Mouse (Mus musculus) brain, embryonic 14.5 days (tissue): ENCODE measurements around the gene Atp6v1d.

Experiments used
- CTCF ChIP-seq: fragments of 200-500 bp; IDR thresholded peaks from 2 replicates; pipeline ENCODE4 v1.5.1; 2012; ENCODE audit warnings: inconsistent platforms, mild to moderate bottlenecking, moderate library complexity, borderline replicate concordance; ENCODE audit not compliant: insufficient read depth, insufficient read length; ENCODE audit errors: extremely low read depth
- POLR2A ChIP-seq: fragments of 200-500 bp; IDR thresholded peaks from 2 replicates; pipeline ENCODE4 v1.6.1; 2012; ENCODE audit warnings: mild to moderate bottlenecking, inconsistent platforms, borderline replicate concordance; ENCODE audit not compliant: poor library complexity, insufficient read depth, insufficient read length, severe bottlenecking; ENCODE audit errors: extremely low read depth

DNA sequence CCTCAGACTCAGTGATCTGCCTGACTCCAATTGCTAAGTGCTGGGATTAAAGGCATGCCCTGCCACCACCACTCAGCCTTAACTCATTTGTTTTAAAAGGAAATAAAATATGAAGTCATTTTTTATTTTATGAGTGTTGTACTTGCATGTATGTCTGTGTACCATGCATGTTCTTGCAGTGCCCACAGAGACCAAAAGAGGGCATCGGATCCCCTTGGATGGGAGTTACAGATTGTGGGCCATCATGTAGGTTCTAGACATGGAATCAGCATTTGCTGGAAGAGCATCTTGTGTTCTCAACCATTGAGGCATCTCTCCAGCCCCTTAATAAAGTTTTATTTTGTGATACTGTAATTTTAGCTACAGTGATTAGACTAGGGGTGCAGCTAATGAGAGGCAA lies 4.0 kb upstream of the Atp6v1d start:
- TF ChIP-seq CTCF (peak; percentile 16; the same call in 1 of the 2 replicates), POLR2A (no peak)
